Mouse (Mus musculus) liver, postnatal 0 days (tissue): ENCODE measurements at regions not wholly inside any gene's neighbourhood (a gene's known extent, or its start where the extent isn't known, plus 50 kb on each side); places are given as distances from the start of the nearest gene placed in this dataset.

Experiments used
- ATAC-seq: fragments of 200-750 bp; cut with Nextera tagmentation; 2 replicates; pipeline ENCODE4 v1.8.0; 2017; ENCODE audit warnings: mild to moderate bottlenecking, moderate library complexity
- DNase-seq: peaks from one replicate; pipeline ENCODE4 v3.0.0-alpha.2; 2016
- H3K27ac ChIP-seq: fragments of 300-500 bp; sonication (generic); 2 replicates; pipeline ENCODE4 v1.5.1; 2014; ENCODE audit warnings: antibody characterized with exemption, moderate library complexity, mild to moderate bottlenecking, low read depth
- H3K27me3 ChIP-seq: fragments of 300-500 bp; sonication (generic); 2 replicates; pipeline ENCODE4 v1.6.1; 2014; ENCODE audit warnings: low read length, control low read depth, mixed read lengths; ENCODE audit not compliant: insufficient read depth
- H3K36me3 ChIP-seq: fragments of 300-500 bp; sonication (generic); replicated peaks from 2 replicates; pipeline ENCODE4 v1.6.1; 2014; ENCODE audit warnings: mild to moderate bottlenecking, control low read depth, low read length, moderate library complexity, mixed read lengths; ENCODE audit not compliant: insufficient read depth
- H3K4me1 ChIP-seq: fragments of 300-500 bp; sonication (generic); 2 replicates; pipeline ENCODE4 v1.6.1; 2014; ENCODE audit warnings: antibody characterized with exemption, mild to moderate bottlenecking, control low read depth; ENCODE audit not compliant: insufficient read depth
- H3K4me2 ChIP-seq: fragments of 300-500 bp; sonication (generic); 2 replicates; pipeline ENCODE4 v1.6.1; 2014; ENCODE audit warnings: low read depth, mild to moderate bottlenecking, low read length, moderate library complexity, mixed read lengths
- H3K4me3 ChIP-seq: fragments of 300-500 bp; sonication (generic); 2 replicates; pipeline ENCODE4 v1.5.1; 2014; ENCODE audit warnings: low read depth, low read length
- H3K9ac ChIP-seq: fragments of 300-500 bp; sonication (generic); replicated peaks from 2 replicates; pipeline ENCODE4 v1.6.1; 2014; ENCODE audit warnings: mild to moderate bottlenecking, moderate library complexity
- H3K9me3 ChIP-seq: fragments of 300-500 bp; sonication (generic); 2 replicates; pipeline ENCODE4 v1.6.1; 2016; ENCODE audit warnings: mild to moderate bottlenecking, control low read depth, low read length, mixed read lengths
- CTCF ChIP-seq: sonication (generic); IDR thresholded peaks from 2 replicates; pipeline ENCODE4 v1.5.1; 2016; ENCODE audit warnings: antibody characterized with exemption, low read depth
- EP300 ChIP-seq: IDR thresholded peaks from 2 replicates; pipeline ENCODE4 v1.6.1; 2016; ENCODE audit warnings: antibody characterized with exemption, low read depth, mild to moderate bottlenecking
- WGBS: fragments of 180-500 bp; shearing (Covaris S2); extraction: QIAGEN DNeasy Blood & Tissue Kit; methylation state at CpG from one replicate; pipeline ENCODE4 v1.1.7; 2014; ENCODE audit not compliant: insufficient replicate concordance; 5-methylcytosine and 5-hydroxymethylcytosine counted together

DNA sequence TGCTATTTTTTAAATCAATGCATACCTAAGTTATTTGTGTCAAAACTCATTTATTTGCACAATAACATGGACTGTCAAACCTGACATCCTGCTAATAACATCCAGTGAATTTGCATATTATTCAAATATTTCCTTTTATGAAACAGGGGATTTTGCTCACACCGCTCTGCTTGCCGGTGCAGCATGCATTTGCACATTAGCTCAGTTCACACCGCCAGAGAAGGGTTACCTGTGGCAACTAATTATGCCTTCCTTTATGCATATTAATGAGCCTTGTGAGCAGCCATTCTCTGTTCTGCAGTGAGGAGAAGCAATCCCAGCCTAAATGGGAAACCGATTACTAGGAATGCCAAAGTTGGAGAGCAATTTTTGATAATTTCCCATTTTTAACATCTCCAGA is 141.9 kb downstream of the Arrdc4 start:
- Histone ChIP-seq H3K9me3 (no peaks in the 10 kb centered on the region), H3K9ac (no peak overlapping the region), H3K27ac (no peak overlapping the region), H3K27me3 (no peaks in the 10 kb centered on the region), H3K4me1 (no peaks in the 10 kb centered on the region), H3K4me3 (no peak overlapping the region), H3K4me2 (no peak overlapping the region), H3K36me3 (no peaks in the 10 kb centered on the region)
- WGBS: 73% methylated on average over 4 of the region's 4 CpGs
- no peak for DNase-seq
- TF ChIP-seq EP300 (no peak), CTCF (no peak)
- no peak for ATAC-seq

- Histone ChIP-seq H3K4me3 (no peak overlapping the region), H3K4me1 (no peaks in the 10 kb centered on the region), H3K9ac (no peak overlapping the region), H3K36me3 (no peaks in the 10 kb centered on the region), H3K4me2 (no peak overlapping the region), H3K27me3 (no peaks in the 10 kb centered on the region), H3K9me3 (no peaks in the 10 kb centered on the region), H3K27ac (no peak overlapping the region)
- TF ChIP-seq CTCF (no peak), EP300 (peak; percentile 27; the same call in 1 of the 2 replicates)
- ATAC-seq (no peak), DNase-seq (no peak)
- WGBS: 50% methylated on average over 3 of the region's 3 CpGs
Observed at GRCm38 (mm10) chr7:68606278-68606677, 142.8 kb downstream of the Arrdc4 start.

DNA sequence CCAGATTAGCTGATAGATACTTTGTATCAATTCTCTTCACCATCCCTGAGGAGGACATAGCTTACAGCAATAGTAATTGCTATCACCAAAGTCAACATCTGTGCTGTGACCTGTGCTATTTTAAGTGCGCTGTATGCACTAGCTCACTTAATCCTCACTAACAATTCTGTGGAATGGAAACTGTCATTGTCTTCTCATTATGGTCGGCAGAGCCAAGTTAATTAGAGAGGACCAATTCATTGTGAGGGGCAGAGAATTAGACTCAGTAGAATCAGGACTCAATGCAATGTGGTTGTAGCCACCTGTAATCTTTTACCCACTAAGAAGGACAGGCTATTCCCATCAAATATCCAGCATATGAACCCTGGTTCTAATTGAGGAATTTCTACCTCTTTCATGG is 145.3 kb downstream of the Arrdc4 start:
- Histone ChIP-seq H3K9ac (no peak overlapping the region), H3K4me1 (no peaks in the 10 kb centered on the region), H3K36me3 (no peaks in the 10 kb centered on the region), H3K4me2 (no peak overlapping the region), H3K27ac (no peak overlapping the region), H3K4me3 (no peak overlapping the region), H3K9me3 (no peaks in the 10 kb centered on the region), H3K27me3 (no peaks in the 10 kb centered on the region)
- no peak for ATAC-seq
- no peak for TF ChIP-seq EP300
- DNase-seq: no peak
- WGBS: 78% methylated on average over 2 of the region's 2 CpGs

GRCm38 (mm10) chr7:68602003-68602402 is 147.0 kb downstream of the Arrdc4 start:
- Histone ChIP-seq H3K27me3 (no peaks in the 10 kb centered on the region), H3K9ac (no peak overlapping the region), H3K36me3 (no peaks in the 10 kb centered on the region), H3K27ac (no peak overlapping the region), H3K4me1 (no peaks in the 10 kb centered on the region), H3K4me3 (no peak overlapping the region), H3K9me3 (no peaks in the 10 kb centered on the region), H3K4me2 (no peak overlapping the region)
- no peak for TF ChIP-seq EP300
- TF ChIP-seq CTCF: no peak
- ATAC-seq (no peak), DNase-seq (no peak)
- 59% methylated on average over 6 of the region's 6 CpGs for WGBS

DNA sequence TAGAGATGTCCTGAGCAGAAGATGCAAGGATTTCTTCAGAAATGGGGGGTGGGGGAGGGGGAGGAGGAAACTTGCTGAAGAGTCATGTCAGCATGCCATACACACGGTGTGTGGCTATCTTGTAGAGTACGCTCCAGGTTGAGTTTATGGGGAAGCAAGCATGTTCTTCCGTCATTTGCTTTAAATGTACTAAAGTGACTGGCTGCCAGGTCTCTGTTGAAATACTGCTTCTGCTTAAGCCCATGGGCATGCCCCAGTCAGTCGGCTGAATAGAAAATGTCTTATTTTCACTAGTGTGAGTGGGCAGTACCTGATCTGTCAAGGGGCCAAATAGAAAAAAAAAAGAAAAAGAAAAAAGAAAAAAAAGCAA is 155.0 kb downstream of the Arrdc4 start:
- ATAC-seq: no peak
- TF ChIP-seq EP300 (no peak), CTCF (no peak)
- WGBS: 48% methylated on average over 4 of the region's 4 CpGs

GRCm38 (mm10) chr7:68593344-68594016 is 155.6 kb downstream of the Arrdc4 start:
- Histone ChIP-seq H3K9ac (no peak overlapping the region), H3K36me3 (no peaks in the 10 kb centered on the region), H3K4me1 (no peaks in the 10 kb centered on the region), H3K9me3 (no peaks in the 10 kb centered on the region), H3K4me2 (no peak overlapping the region), H3K4me3 (no peak overlapping the region), H3K27me3 (no peaks in the 10 kb centered on the region), H3K27ac (no peak overlapping the region)
- TF ChIP-seq EP300 (no peak), CTCF (no peak)
- WGBS: 46% methylated on average over 15 of the region's 15 CpGs
- ATAC-seq: no peak
- DNase-seq: no peak

More for the DNA sequence above, 155.0 kb downstream of the Arrdc4 start:
- Histone ChIP-seq H3K27ac (no peak overlapping the region), H3K27me3 (no peaks in the 10 kb centered on the region), H3K4me3 (no peak overlapping the region), H3K36me3 (no peaks in the 10 kb centered on the region), H3K9me3 (no peaks in the 10 kb centered on the region), H3K9ac (no peak overlapping the region), H3K4me2 (no peak overlapping the region), H3K4me1 (no peaks in the 10 kb centered on the region)
- no peak for DNase-seq
